Mouse (Mus musculus): Measurements from ENCODE around the gene Cd4.

DNA sequence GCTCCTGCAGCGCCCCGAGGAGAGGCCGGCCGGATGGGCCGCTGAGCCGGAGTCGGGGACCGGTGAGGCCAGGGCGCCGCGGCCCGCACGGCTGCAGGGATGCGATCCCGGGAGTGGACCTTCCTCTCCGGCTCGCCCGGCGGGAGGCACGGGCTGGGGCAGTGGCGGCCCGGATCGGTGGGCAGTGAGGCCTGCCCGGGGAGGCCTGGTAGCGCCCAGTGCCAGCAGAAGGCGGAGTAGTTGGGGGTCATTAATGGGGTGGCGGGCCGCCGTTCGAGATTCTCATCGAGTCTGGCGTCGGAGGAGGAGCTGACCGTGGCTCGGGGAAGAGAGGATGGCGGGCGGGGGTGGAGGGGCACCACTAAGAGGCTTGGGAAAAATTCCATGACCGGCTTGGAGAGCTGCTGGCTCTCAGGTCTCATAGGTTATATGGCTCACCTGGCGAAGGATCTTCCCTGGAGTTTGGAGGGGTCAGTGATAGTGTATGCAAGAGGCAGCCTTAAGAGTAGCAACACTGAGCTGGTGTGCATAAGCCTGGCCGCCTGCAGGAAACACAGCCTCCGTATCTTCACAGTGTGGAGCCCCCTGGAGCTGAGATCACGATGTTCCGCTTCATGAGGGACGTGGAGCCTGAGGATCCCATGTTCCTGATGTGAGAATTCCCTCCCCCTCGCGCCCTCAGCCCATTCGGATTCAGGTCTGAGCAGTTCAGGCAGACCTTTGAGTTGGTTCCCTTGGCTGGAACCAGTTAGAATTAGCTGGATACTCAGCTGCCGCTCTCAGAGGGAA lies 43.7 kb upstream of the Cd4 start:
- TF ChIP-seq CTCF (IDR thresholded peaks at IDR 0.05; ENCODE audit: low read depth) (peak; percentile 53), EP300 (IDR thresholded peaks at IDR 0.05; ENCODE audit: low read depth) (no peak)
